Comparison of ENCODE assay signal across 33 mouse cellular contexts in the genomic region with DNA sequence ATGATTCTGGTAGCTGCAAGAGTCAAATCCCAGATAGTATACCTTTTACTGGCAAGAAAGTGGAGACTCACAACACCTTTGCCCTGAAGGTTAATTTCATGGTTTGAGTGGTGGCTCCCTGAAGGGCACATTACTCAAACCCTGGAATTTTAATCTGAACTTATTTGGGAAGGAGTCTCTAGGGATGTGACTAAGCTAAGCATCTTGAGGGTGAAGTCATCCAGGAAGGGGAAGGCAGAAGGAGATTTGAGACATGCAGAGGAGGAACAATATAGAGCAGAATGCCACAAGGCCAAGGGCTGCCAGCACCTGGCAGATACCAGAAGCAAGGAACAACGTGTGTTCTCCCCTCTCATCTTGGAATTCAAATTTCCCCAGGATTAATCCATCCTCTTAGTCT. TPM values are rescaled to one million over a fixed set of nuclear protein-coding genes. Genes with fewer than 3 reads are reported as not detected.
"Had no signal": no experiment of that assay in that cellular context is flagged by ENCODE, and none has a peak within 500 bp of the region (broad histone marks: within the 10 kb centered on the region; RNA-seq: fewer than 3 reads in every experiment).

No protein-coding gene starts in this region.

- H3K4me3 ChIP-seq: heart, embryonic 12.5 days; heart, embryonic 13.5 days; heart, embryonic 15.5 days; hindbrain, embryonic 10.5 days; hindbrain, embryonic 12.5 days; hindbrain, embryonic 13.5 days; hindbrain, embryonic 15.5 days; intestine, embryonic 15.5 days; kidney, embryonic 15.5 days; layer of hippocampus, adult 2 months; left cerebral cortex, adult 2 months had no signal

- H3K9ac ChIP-seq: heart, embryonic 12.5 days; heart, embryonic 13.5 days; heart, embryonic 15.5 days; hindbrain, embryonic 12.5 days; hindbrain, embryonic 13.5 days; hindbrain, embryonic 14.5 days; hindbrain, embryonic 15.5 days; intestine, embryonic 15.5 days; kidney, embryonic 15.5 days had no signal

- H3K27me3 ChIP-seq: heart, embryonic 12.5 days; heart, embryonic 13.5 days; heart, embryonic 15.5 days; hindbrain, embryonic 12.5 days; hindbrain, embryonic 13.5 days; hindbrain, embryonic 15.5 days; intestine, embryonic 15.5 days; kidney, embryonic 15.5 days had no signal

- H3K9me3 ChIP-seq: heart, embryonic 12.5 days; heart, embryonic 13.5 days; heart, embryonic 15.5 days; hindbrain, embryonic 10.5 days; hindbrain, embryonic 12.5 days; hindbrain, embryonic 13.5 days; hindbrain, embryonic 15.5 days; intestine, embryonic 15.5 days; kidney, embryonic 15.5 days had no signal

- H3K27ac ChIP-seq: heart, embryonic 13.5 days; heart, embryonic 15.5 days; hindbrain, embryonic 10.5 days; hindbrain, embryonic 12.5 days; hindbrain, embryonic 13.5 days; hindbrain, embryonic 14.5 days; hindbrain, embryonic 15.5 days; hindbrain, postnatal 0 days; intestine, embryonic 15.5 days; kidney, embryonic 15.5 days; kidney, postnatal 0 days; layer of hippocampus, adult 2 months; left cerebral cortex, adult 2 months had no signal

- H3K4me1 ChIP-seq: heart, embryonic 12.5 days; heart, embryonic 13.5 days; heart, embryonic 15.5 days; hindbrain, embryonic 10.5 days; hindbrain, embryonic 12.5 days; hindbrain, embryonic 13.5 days; hindbrain, embryonic 15.5 days; intestine, embryonic 15.5 days; kidney, embryonic 15.5 days had no signal

- H3K4me2 ChIP-seq: heart, embryonic 12.5 days; heart, embryonic 13.5 days; heart, embryonic 15.5 days; hindbrain, embryonic 12.5 days; hindbrain, embryonic 13.5 days; hindbrain, embryonic 14.5 days; hindbrain, embryonic 15.5 days; intestine, embryonic 15.5 days; kidney, embryonic 15.5 days had no signal

- ATAC-seq: hindbrain, embryonic 16.5 days; hindbrain, postnatal 0 days; inflammation-experienced regulatory T-cells, adult 6 months; intestine, embryonic 15.5 days; intestine, embryonic 16.5 days; intestine, postnatal 0 days had no signal

- H3K36me3 ChIP-seq: heart, embryonic 12.5 days; heart, embryonic 13.5 days; heart, embryonic 15.5 days; hindbrain, embryonic 10.5 days; hindbrain, embryonic 12.5 days; hindbrain, embryonic 13.5 days; hindbrain, embryonic 15.5 days; intestine, embryonic 15.5 days; kidney, embryonic 15.5 days had no signal

- DNase-seq: heart, postnatal 10 days; heart, postnatal 14 days; heart, postnatal 36 days; heart, postnatal 4 days; kidney, adult 11 months; kidney, adult 2 months; kidney, adult 8-10 months; kidney, adult 9 months; kidney, postnatal 10 days; kidney, postnatal 14 days; kidney, postnatal 25 days; kidney, postnatal 4 days; layer of hippocampus, adult 9-11 months; layer of hippocampus, postnatal 36 days had no signal

RNA-seq across cellular contexts. Expression of a gene that starts 12.4 kb away (rescaled TPM):
- total RNA-seq: hematopoietic stem cell, adult 5-6 weeks had no signal
- polyA plus RNA-seq: inflammation-experienced regulatory T-cells, adult 6 months had no signal
